In the genomic region with DNA sequence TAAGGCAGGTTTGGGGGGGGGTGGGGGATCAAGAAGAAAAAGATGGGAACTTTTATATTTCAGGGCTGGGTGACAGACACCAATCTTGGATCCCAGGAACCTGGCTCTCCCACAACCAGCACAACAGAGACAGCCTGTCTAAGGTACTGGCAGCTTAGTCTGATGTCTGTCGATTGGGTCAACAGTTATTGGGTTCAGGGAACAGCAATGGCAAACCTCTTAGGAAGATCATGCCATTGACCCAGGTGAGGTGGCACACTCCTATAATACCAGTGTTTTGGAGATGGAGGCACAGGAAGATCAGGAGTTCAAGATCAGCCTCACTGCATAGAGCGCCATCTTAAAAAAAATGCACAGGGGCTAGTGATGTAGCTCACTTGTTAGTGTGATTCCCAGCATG, we compare ENCODE assay signal across 30 mouse cellular contexts.
"Had no signal": no experiment of that assay in that cellular context is flagged by ENCODE, and none has a peak within 500 bp of the region (broad histone marks: within the 10 kb centered on the region; RNA-seq: fewer than 3 reads in every experiment).

No protein-coding gene starts in this region.

- H3K27ac ChIP-seq: heart, embryonic 10.5 days; heart, embryonic 13.5 days; heart, embryonic 15.5 days; hindbrain, embryonic 12.5 days; hindbrain, embryonic 13.5 days; hindbrain, embryonic 14.5 days; hindbrain, embryonic 15.5 days; hindbrain, postnatal 0 days; intestine, embryonic 15.5 days; kidney, embryonic 15.5 days; kidney, postnatal 0 days; layer of hippocampus, adult 2 months had no signal

- H3K4me3 ChIP-seq: heart, embryonic 10.5 days; heart, embryonic 12.5 days; heart, embryonic 13.5 days; heart, embryonic 15.5 days; hindbrain, embryonic 10.5 days; hindbrain, embryonic 12.5 days; hindbrain, embryonic 13.5 days; hindbrain, embryonic 15.5 days; intestine, embryonic 15.5 days; kidney, embryonic 15.5 days; layer of hippocampus, adult 2 months had no signal

- H3K27me3 ChIP-seq: heart, embryonic 12.5 days; heart, embryonic 13.5 days; heart, embryonic 15.5 days; hindbrain, embryonic 12.5 days; hindbrain, embryonic 13.5 days; hindbrain, embryonic 15.5 days; intestine, embryonic 15.5 days; kidney, embryonic 15.5 days had no signal

- H3K36me3 ChIP-seq: heart, embryonic 10.5 days; heart, embryonic 12.5 days; heart, embryonic 13.5 days; heart, embryonic 15.5 days; hindbrain, embryonic 12.5 days; hindbrain, embryonic 13.5 days; hindbrain, embryonic 15.5 days; intestine, embryonic 15.5 days; kidney, embryonic 15.5 days had no signal

- DNase-seq: heart, postnatal 10 days; heart, postnatal 14 days; heart, postnatal 36 days; heart, postnatal 4 days; kidney, adult 11 months; kidney, adult 18-20 months; kidney, adult 2 months; kidney, adult 8-10 months; kidney, adult 9 months; kidney, postnatal 10 days; kidney, postnatal 14 days; kidney, postnatal 25 days; kidney, postnatal 36 days; kidney, postnatal 4 days; layer of hippocampus, adult 9-11 months; layer of hippocampus, postnatal 36 days had no signal

- H3K9ac ChIP-seq: heart, embryonic 12.5 days; heart, embryonic 13.5 days; heart, embryonic 15.5 days; hindbrain, embryonic 12.5 days; hindbrain, embryonic 13.5 days; hindbrain, embryonic 14.5 days; hindbrain, embryonic 15.5 days; intestine, embryonic 15.5 days; kidney, embryonic 15.5 days had no signal
